10 mouse cellular contexts compared by ENCODE assay signal in the genomic region with DNA sequence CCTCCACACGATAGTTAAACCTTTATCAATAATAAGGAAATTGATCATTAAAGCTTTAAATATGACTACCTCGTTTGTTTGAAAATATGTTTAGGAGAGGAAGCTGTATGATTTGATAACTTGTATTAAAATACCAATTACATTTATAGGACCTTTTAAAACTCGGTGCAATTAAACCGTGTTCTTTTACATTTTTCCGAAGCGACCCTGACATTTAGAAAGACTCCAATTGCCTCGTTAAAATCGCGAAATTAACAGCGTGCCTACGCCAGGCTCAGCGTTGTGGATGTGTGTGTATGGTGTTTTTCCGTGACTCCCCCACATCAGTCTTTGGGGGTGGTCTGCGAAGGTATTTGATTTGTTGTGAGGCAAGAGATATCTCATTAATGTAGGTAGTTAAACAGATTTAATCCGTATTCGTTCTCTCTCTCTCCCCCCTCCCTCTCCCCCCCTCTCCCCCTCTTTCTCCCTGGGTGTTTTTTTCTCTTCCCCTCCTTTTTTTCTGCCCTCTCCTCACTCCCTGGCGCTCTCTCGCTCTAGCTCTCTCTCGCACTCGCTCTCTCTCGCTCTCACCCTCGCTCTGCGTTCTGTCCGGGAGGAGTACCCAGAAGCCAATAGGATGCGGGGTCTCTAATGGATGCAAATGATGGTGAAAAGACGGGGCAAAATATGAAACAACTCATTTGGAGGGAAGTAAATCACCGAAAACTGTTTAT. TPM values are rescaled to one million over a fixed set of nuclear protein-coding genes. Genes with fewer than 3 reads are reported as not detected.
DNase-seq lines count a peak whose midpoint lies in the region; ATAC-seq and TF ChIP-seq lines count a peak whose summit lies in the region.
"Had no signal": no experiment of that assay in that cellular context is flagged by ENCODE, and none has a peak within 500 bp of the region (broad histone marks: within the 10 kb centered on the region; RNA-seq: fewer than 3 reads in every experiment).

Hoxb8 (plus strand) TSS at position 51 of the 716 bp plus-strand sequence.

- WGBS in embryonic facial prominence, embryonic 13.5 days: 2% methylated on average over 27 of the region's 27 CpGs
- 2% methylated on average over 27 of the region's 27 CpGs for WGBS in embryonic facial prominence, embryonic 10.5 days
- WGBS in hindbrain, embryonic 13.5 days: under 1% methylated on average over 27 of the region's 27 CpGs
- WGBS in limb, embryonic 11.5 days: under 1% methylated on average over 27 of the region's 27 CpGs

- no peak for DNase-seq in embryonic facial prominence, embryonic 10.5 days (ENCODE audit: low spot score)
- no peak for DNase-seq in limb, embryonic 11.5 days (ENCODE audit: low spot score)
- DNase-seq in yolk sac, embryonic 10.5 days (ENCODE audit: low spot score): no peak
- DNase-seq in spleen, postnatal 10 days (ENCODE audit: low spot score in 2 of 2): no peak
- DNase-seq in urinary bladder, adult 18-20 months (ENCODE audit: low spot score in 2 of 2): no peak

- H3K27ac ChIP-seq in embryonic facial prominence, embryonic 13.5 days: no peak within 1 kb of the TSS
- H3K27ac ChIP-seq in embryonic facial prominence, embryonic 10.5 days (replicated peaks): no peak within 1 kb of the TSS
- H3K27ac ChIP-seq in hindbrain, embryonic 13.5 days: peak within 1 kb of the TSS; percentile 95
- H3K27ac ChIP-seq in limb, embryonic 11.5 days (replicated peaks; ENCODE audit: low read depth, low read length): no peak within 1 kb of the TSS
- H3K27ac ChIP-seq: embryonic facial prominence, embryonic 12.5 days; macrophage had no signal

- H3K9me3 ChIP-seq in embryonic facial prominence, embryonic 13.5 days: no peaks in the 10 kb centered on the region
- H3K9me3 ChIP-seq in embryonic facial prominence, embryonic 10.5 days: no peaks in the 10 kb centered on the region
- H3K9me3 ChIP-seq in E14TG2a.4 (ENCODE audit: low read length): no peaks in the 10 kb centered on the region
- H3K9me3 ChIP-seq in hindbrain, embryonic 13.5 days: no peaks in the 10 kb centered on the region
- H3K9me3 ChIP-seq in limb, embryonic 11.5 days (ENCODE audit: control insufficient read depth, low read length): no peaks in the 10 kb centered on the region
- H3K9me3 ChIP-seq: embryonic facial prominence, embryonic 12.5 days had no signal

- H3K4me2 ChIP-seq in embryonic facial prominence, embryonic 13.5 days: no peak within 1 kb of the TSS
- H3K4me2 ChIP-seq in hindbrain, embryonic 13.5 days: peak within 1 kb of the TSS; percentile 54
- peak within 1 kb of the TSS; percentile 64 for H3K4me2 ChIP-seq in limb, embryonic 11.5 days (ENCODE audit: low read depth, severe bottlenecking)
- H3K4me2 ChIP-seq: embryonic facial prominence, embryonic 12.5 days had no signal

- peaks cover 14% of the 10 kb centered on the region; the same call in 1 of the 2 replicates for H3K4me1 ChIP-seq in embryonic facial prominence, embryonic 13.5 days
- peaks cover 19% of the 10 kb centered on the region for H3K4me1 ChIP-seq in embryonic facial prominence, embryonic 10.5 days
- H3K4me1 ChIP-seq in E14TG2a.4 (replicated peaks; ENCODE audit: low read depth, low read length): peaks cover 57% of the 10 kb centered on the region
- peaks cover 3% of the 10 kb centered on the region for H3K4me1 ChIP-seq in hindbrain, embryonic 13.5 days (replicated peaks)
- peaks cover 15% of the 10 kb centered on the region; the same call in 1 of the 2 replicates for H3K4me1 ChIP-seq in limb, embryonic 11.5 days (ENCODE audit: control insufficient read depth, insufficient read depth, low read length)

- no peak for ATAC-seq in embryonic facial prominence, embryonic 13.5 days (ENCODE audit: insufficient number of reproducible peaks, insufficient read depth, low FRiP score, low TSS enrichment, low read depth)
- ATAC-seq in hindbrain, embryonic 13.5 days (ENCODE audit: low FRiP score): no peak
- ATAC-seq in limb, embryonic 11.5 days (ENCODE audit: insufficient number of reproducible peaks, low FRiP score, low TSS enrichment, low read depth): no peak

- H3K9ac ChIP-seq in embryonic facial prominence, embryonic 13.5 days: no peak within 1 kb of the TSS
- H3K9ac ChIP-seq in hindbrain, embryonic 13.5 days: peak within 1 kb of the TSS; percentile 84
- H3K9ac ChIP-seq in limb, embryonic 11.5 days (ENCODE audit: low read length): no peak within 1 kb of the TSS
- H3K9ac ChIP-seq: embryonic facial prominence, embryonic 12.5 days had no signal

- H3K36me3 ChIP-seq in embryonic facial prominence, embryonic 13.5 days: no peaks in the 10 kb centered on the region
- no peaks in the 10 kb centered on the region for H3K36me3 ChIP-seq in embryonic facial prominence, embryonic 10.5 days (replicated peaks)
- H3K36me3 ChIP-seq in E14TG2a.4 (ENCODE audit: insufficient read depth, low read length): no peaks in the 10 kb centered on the region
- no peaks in the 10 kb centered on the region for H3K36me3 ChIP-seq in hindbrain, embryonic 13.5 days
- no peaks in the 10 kb centered on the region for H3K36me3 ChIP-seq in limb, embryonic 11.5 days (ENCODE audit: control insufficient read depth, insufficient read depth, low read length)
- H3K36me3 ChIP-seq: embryonic facial prominence, embryonic 12.5 days had no signal

- peaks cover 100% of the 10 kb centered on the region for H3K27me3 ChIP-seq in embryonic facial prominence, embryonic 13.5 days
- peaks cover 100% of the 10 kb centered on the region for H3K27me3 ChIP-seq in embryonic facial prominence, embryonic 10.5 days (replicated peaks; ENCODE audit: low read depth, poor library complexity, severe bottlenecking)
- H3K27me3 ChIP-seq in E14TG2a.4 (ENCODE audit: insufficient read depth, low read length): peaks cover 95% of the 10 kb centered on the region
- peaks cover 93% of the 10 kb centered on the region for H3K27me3 ChIP-seq in hindbrain, embryonic 13.5 days
- peaks cover 79% of the 10 kb centered on the region for H3K27me3 ChIP-seq in limb, embryonic 11.5 days (ENCODE audit: control insufficient read depth, insufficient read depth, low read length)

- 0 out of 2 replicates have a peak within 1 kb of the TSS, but pooled peaks have one; percentile 3 for H3K4me3 ChIP-seq in embryonic facial prominence, embryonic 13.5 days
- H3K4me3 ChIP-seq in embryonic facial prominence, embryonic 10.5 days: no peak within 1 kb of the TSS
- H3K4me3 ChIP-seq in E14TG2a.4 (replicated peaks; ENCODE audit: low read length): 0 out of 2 replicates have a peak within 1 kb of the TSS, but pooled peaks have one; percentile 7
- peak within 1 kb of the TSS; percentile 48 for H3K4me3 ChIP-seq in hindbrain, embryonic 13.5 days
- H3K4me3 ChIP-seq in limb, embryonic 11.5 days (ENCODE audit: low read depth, low read length): peak within 1 kb of the TSS; percentile 18
- H3K4me3 ChIP-seq: embryonic facial prominence, embryonic 12.5 days had no signal

- TF ChIP-seq CTCF in E14TG2a.4 (conservative IDR thresholded peaks at IDR 0.05; ENCODE audit: low read length): no peak

RNA-seq across cellular contexts. Expression of gene Hoxb8, which starts in this region (rescaled TPM):
- polyA plus RNA-seq in embryonic facial prominence, embryonic 13.5 days (2015; fragmentation: Nextera tagmentation; extraction: Ambion mirVana): 0.37 TPM in 1 of 2 replicates, not detected in the other
- polyA plus RNA-seq in embryonic facial prominence, embryonic 10.5 days (2016; fragmentation: Nextera tagmentation; extraction: Ambion mirVana): not detected in 2 replicates
- 19.2 and 27.2 TPM in 2 replicates for polyA plus RNA-seq in hindbrain, embryonic 13.5 days (2015; fragmentation: Nextera tagmentation; extraction: Ambion mirVana)
- polyA plus RNA-seq in limb, embryonic 11.5 days (2014; fragmentation: Nextera tagmentation; extraction: Ambion mirVana): 0.38 and 0.89 TPM in 2 replicates
- polyA plus RNA-seq: embryonic facial prominence, embryonic 12.5 days; macrophage had no signal

Comparison
In these comparisons a context has a peak if more than half of its experiments do, and no peak if none do; other contexts are left out.
1. RNA of gene Hoxb8 (polyA plus RNA-seq): 19.2 to 27.2 TPM in hindbrain, embryonic 13.5 days; 0.38 to 0.89 TPM in limb, embryonic 11.5 days, 0.37 TPM in embryonic facial prominence, embryonic 13.5 days and not detected in embryonic facial prominence, embryonic 10.5 days; every median in the first group is over 10 times any median in the second.